Mouse (Mus musculus) embryonic stem cell, embryonic (primary cell): ENCODE results near the gene Edil3.

Source experiments
- CTCF ChIA-PET, 4 experiments: fragments of 300-600 bp in 2 of 4; fragments of 350-600 bp in 2 of 4; sonication (Branson Sonifier 250); formaldehyde crosslinking; loops; one replicate each; lab custom pipeline; 2022; ENCODE audit warnings: inconsistent platforms in 2 of 4; lab: Charles Lee
- POLR2A ChIA-PET, 4 experiments: fragments of 300-600 bp in 2 of 4; fragments of 350-600 bp in 2 of 4; sonication (Branson Sonifier 250); formaldehyde crosslinking; loops; one replicate each; lab custom pipeline; 2022; ENCODE audit warnings: antibody characterized with exemption in 4 of 4, inconsistent platforms in 1 of 4; lab: Charles Lee

The Edil3 gene

GRCm38 (mm10) chr13:89371253-89371652, 550.0 kb downstream of the Edil3 start:
- ChIA-PET CTCF (no interaction called here), POLR2A (no interaction called here)

- POLR2A ChIA-PET = no interaction called here
- CTCF ChIA-PET = no interaction called here
Observed at GRCm38 (mm10) chr13:89371656-89372240, 550.5 kb downstream of the Edil3 start.
